Mouse (Mus musculus) brain, embryonic 18.5 days (tissue): ENCODE measurements around the gene Arl14ep.
A peak's percentile ranks its signal among the peaks of the same experiment; 100 is the strongest.

Experiments used
- DNase-seq: peaks from one replicate; pipeline ENCODE4 v3.0.0-alpha.2; 2012; ENCODE audit warnings: low read depth, low spot score

Arl14ep gene

GRCm38 (mm10) chr2:106955621-106956020 is 18.6 kb downstream of the Arl14ep start:
- peak; percentile 46 for DNase-seq

GRCm38 (mm10) chr2:106954975-106955374 is 19.2 kb downstream of the Arl14ep start:
- no peak for DNase-seq

GRCm38 (mm10) chr2:106942451-106942850 is 31.8 kb downstream of the Arl14ep start:
- DNase-seq: no peak

GRCm38 (mm10) chr2:106935681-106936080 is 38.5 kb downstream of the Arl14ep start:
- DNase-seq: no peak

- no peak for DNase-seq
Observed at GRCm38 (mm10) chr2:106929906-106930305, 44.3 kb downstream of the Arl14ep start.
